Mouse (Mus musculus) kidney, postnatal 36 days (tissue): ENCODE results near the gene Zfp947.
"Not testable (repeated sequence)": the region's sequence is repeated elsewhere in the genome, so short reads cannot be mapped to it uniquely, and the experiment has no call there.

Experiments used
- DNase-seq, 2 experiments: peaks; one replicate each; pipeline ENCODE4 v3.0.0; 2021 to 2022; ENCODE audit warnings: mixed read lengths in 2 of 2

The Zfp947 gene

DNA sequence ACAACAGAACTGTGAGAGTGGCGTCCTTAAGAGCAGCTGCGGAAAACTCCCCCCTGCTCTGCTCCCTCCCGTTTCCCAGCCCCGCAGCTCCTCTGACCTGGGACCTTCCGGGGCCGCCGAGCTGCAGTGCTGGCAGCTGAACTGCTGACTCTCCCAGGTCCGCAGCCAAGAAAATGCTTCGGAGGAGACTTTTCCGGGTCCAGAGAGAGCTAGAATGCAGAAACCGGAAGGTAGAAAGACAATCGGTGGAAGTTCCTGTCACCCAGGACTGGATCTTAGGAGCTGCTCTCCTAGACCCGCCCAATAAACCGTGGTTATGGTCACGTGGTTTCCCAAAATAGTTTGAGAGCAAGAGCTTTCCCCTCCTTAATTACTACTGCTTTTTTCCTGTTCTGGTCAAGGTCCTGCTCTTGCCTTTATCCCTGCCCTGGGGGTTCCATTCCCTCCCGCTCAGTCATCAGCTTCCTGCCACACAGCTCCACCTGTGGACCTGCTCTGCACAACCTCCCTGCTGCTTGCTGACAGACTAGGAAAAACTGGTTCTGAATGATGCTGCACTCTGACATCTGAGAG lies at the start of gene Zfp947:
Gene Zfp947 (minus strand): TSS at position 469 of the 573 bp plus-strand sequence.
- DNase-seq, result peak; percentile 72 to 76

DNA sequence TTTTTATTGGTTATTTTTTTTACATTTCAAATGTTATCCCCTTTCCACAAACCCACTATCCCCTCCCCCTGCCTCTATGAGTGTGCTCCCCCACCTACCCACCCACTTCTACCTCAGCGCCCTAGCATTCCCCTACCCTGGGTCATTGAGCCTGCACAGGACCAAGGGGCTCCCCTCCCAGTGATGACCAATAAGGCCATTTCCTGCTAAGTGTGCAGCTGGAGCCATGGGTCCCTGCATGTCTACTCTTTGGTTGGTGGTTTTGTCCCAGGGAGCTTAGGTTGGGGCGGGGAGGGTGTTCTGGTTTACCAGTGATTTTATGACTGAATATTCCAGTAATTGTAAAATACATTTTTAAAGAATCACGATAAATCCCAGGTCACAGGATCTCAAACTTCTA lies 686 bp downstream of the Zfp947 start:
- peak in 1 of 2 experiments; percentile 0 for DNase-seq

DNA sequence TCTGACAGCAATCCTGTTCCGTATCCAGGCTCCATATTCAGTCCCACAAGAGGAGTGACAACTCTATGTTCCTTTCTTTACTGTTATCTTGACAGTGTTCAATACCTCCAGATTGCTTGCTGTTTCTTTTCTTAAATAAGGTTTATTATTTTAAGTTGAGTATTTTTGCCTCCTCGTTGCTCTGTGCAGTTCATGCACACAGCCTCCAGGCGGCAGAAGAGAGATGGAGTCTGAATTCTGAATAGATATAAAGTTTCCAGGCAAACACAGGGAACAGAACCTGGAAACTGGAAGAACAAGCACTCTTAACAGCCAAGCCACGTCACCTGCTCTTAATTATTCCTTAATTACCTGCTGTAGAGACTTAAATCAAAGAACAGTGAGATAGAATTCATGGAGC lies 12.0 kb downstream of the Zfp947 start:
- not testable (repeated sequence) for DNase-seq

DNA sequence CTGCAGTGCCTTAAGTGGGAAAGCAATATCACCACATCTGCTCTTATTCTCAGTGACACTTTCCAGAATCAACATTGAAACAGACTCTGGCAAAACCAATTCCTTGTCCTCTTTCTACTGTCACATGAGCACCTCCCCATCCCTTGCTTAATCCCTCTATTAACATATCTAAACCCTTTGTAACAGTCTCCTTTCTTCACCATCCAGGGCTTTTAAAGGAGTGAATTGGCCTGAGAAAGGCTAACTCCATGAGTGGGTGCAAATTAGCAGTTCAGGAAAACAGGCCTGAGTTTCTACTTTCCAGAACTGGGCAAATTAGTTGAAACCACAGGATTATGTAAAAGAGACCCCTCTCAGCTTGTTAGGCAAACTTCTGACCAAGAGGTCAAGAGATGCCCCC lies 47.2 kb downstream of the Zfp947 start:
- no peak for DNase-seq
